In genomic region chr15:79545496-79545895, GRCm38 (mm10) we compare ENCODE assay signal across 7 mouse cellular contexts. TPM values are rescaled to one million over a fixed set of nuclear protein-coding genes. Genes with fewer than 3 reads are reported as not detected.
DNase-seq lines count a peak whose midpoint lies in the region; ATAC-seq and TF ChIP-seq lines count a peak whose summit lies in the region.

No protein-coding gene starts in this region.

- no peak for TF ChIP-seq POLR2A in limb, embryonic 14.5 days (IDR thresholded peaks at IDR 0.05; ENCODE audit: borderline replicate concordance, extremely low read depth, insufficient read depth, insufficient read length)

- peak overlapping the region; percentile 93 for H3K4me3 ChIP-seq in neural tube, embryonic 11.5 days (ENCODE audit: low read depth, low read length)
- H3K4me3 ChIP-seq in limb, embryonic 14.5 days (replicated peaks; ENCODE audit: low read length), result peak overlapping the region; percentile 69
- peak overlapping the region; percentile 95 for H3K4me3 ChIP-seq in stomach, embryonic 14.5 days (ENCODE audit: low read depth, low read length)

- H3K9me3 ChIP-seq in neural tube, embryonic 11.5 days (ENCODE audit: control insufficient read depth, low read length), result no peaks in the 10 kb centered on the region
- H3K9me3 ChIP-seq in limb, embryonic 14.5 days (ENCODE audit: control insufficient read depth, low read length), result no peaks in the 10 kb centered on the region
- no peaks in the 10 kb centered on the region for H3K9me3 ChIP-seq in stomach, embryonic 14.5 days (ENCODE audit: control insufficient read depth, low read depth, low read length)

- ATAC-seq in neural tube, embryonic 11.5 days (ENCODE audit: insufficient read depth, low FRiP score, low TSS enrichment), result no peak
- ATAC-seq in erythroid progenitor cell, adult 5-6 weeks (replicated peaks; ENCODE audit: low FRiP score, poor library complexity, severe bottlenecking), result 0 out of 2 replicates have a peak, but pooled peaks have one; percentile 32
- ATAC-seq in limb, embryonic 14.5 days (ENCODE audit: low FRiP score, low read depth), result no peak
- no peak for ATAC-seq in stomach, embryonic 14.5 days (ENCODE audit: insufficient number of reproducible peaks, insufficient read depth, low FRiP score, low read depth)

- 4% methylated on average over 3 of the region's 3 CpGs for WGBS in neural tube, embryonic 11.5 days
- WGBS in limb, embryonic 14.5 days, result 5% methylated on average over 3 of the region's 3 CpGs
- WGBS in stomach, embryonic 14.5 days, result 2% methylated on average over 3 of the region's 3 CpGs

- H3K27me3 ChIP-seq in neural tube, embryonic 11.5 days (ENCODE audit: control insufficient read depth, insufficient read depth, low read length), result no peaks in the 10 kb centered on the region
- H3K27me3 ChIP-seq in limb, embryonic 14.5 days (ENCODE audit: control insufficient read depth, insufficient read depth, low read length), result no peaks in the 10 kb centered on the region
- H3K27me3 ChIP-seq in stomach, embryonic 14.5 days (ENCODE audit: control insufficient read depth, insufficient read depth, low read length), result no peaks in the 10 kb centered on the region

- no peak for DNase-seq in neural tube, embryonic 11.5 days (ENCODE audit: low spot score)
- no peak for DNase-seq in neural tube, embryonic 10.5 days (ENCODE audit: extremely low spot score, low spot score)
- DNase-seq in limb, embryonic 14.5 days (ENCODE audit: low spot score), result no peak
- no peak for DNase-seq in MN1 (ENCODE audit: low spot score)
- no peak for DNase-seq in retina, embryonic 14.5 days (ENCODE audit: low spot score)

- H3K9ac ChIP-seq in neural tube, embryonic 11.5 days (ENCODE audit: low read length), result peak overlapping the region; percentile 99
- H3K9ac ChIP-seq in limb, embryonic 14.5 days (ENCODE audit: low read depth, low read length, severe bottlenecking), result peak overlapping the region; percentile 99
- peak overlapping the region; percentile 97 for H3K9ac ChIP-seq in stomach, embryonic 14.5 days (replicated peaks; ENCODE audit: low read depth, low read length)

- H3K36me3 ChIP-seq in neural tube, embryonic 11.5 days (ENCODE audit: control insufficient read depth, insufficient read depth, low read length), result peaks cover 19% of the 10 kb centered on the region
- peaks cover 42% of the 10 kb centered on the region for H3K36me3 ChIP-seq in limb, embryonic 14.5 days (ENCODE audit: control insufficient read depth, insufficient read depth, low read length)
- H3K36me3 ChIP-seq in stomach, embryonic 14.5 days (ENCODE audit: control insufficient read depth, insufficient read depth, low read length), result peaks cover 36% of the 10 kb centered on the region

- H3K4me1 ChIP-seq in neural tube, embryonic 11.5 days (ENCODE audit: control insufficient read depth, insufficient read depth, low read length), result peaks cover 9% of the 10 kb centered on the region
- H3K4me1 ChIP-seq in limb, embryonic 14.5 days (ENCODE audit: control insufficient read depth, insufficient read depth, low read length), result peaks cover 12% of the 10 kb centered on the region
- H3K4me1 ChIP-seq in stomach, embryonic 14.5 days (ENCODE audit: control insufficient read depth, insufficient read depth, low read length), result peaks cover 16% of the 10 kb centered on the region

- no peak overlapping the region; the same call in 1 of the 2 replicates for H3K27ac ChIP-seq in neural tube, embryonic 11.5 days (ENCODE audit: low read depth, low read length)
- H3K27ac ChIP-seq in limb, embryonic 14.5 days (replicated peaks; ENCODE audit: low read depth, low read length), result peak overlapping the region; percentile 99
- H3K27ac ChIP-seq in stomach, embryonic 14.5 days (ENCODE audit: low read length), result peak overlapping the region; percentile 99

- H3K4me2 ChIP-seq in neural tube, embryonic 11.5 days (ENCODE audit: low read depth), result peak overlapping the region; percentile 71
- peak overlapping the region; percentile 69 for H3K4me2 ChIP-seq in limb, embryonic 14.5 days (replicated peaks; ENCODE audit: low read depth, low read length, severe bottlenecking)
- H3K4me2 ChIP-seq in stomach, embryonic 14.5 days (replicated peaks; ENCODE audit: low read depth, low read length), result peak overlapping the region; percentile 80

RNA-seq across cellular contexts. Expression of gene Ddx17, which starts 1.0 kb away (rescaled TPM):
- 87.0 and 88.8 TPM in 2 replicates for polyA plus RNA-seq in neural tube, embryonic 11.5 days (2014; fragmentation: Nextera tagmentation; extraction: Ambion mirVana)
- total RNA-seq in erythroid progenitor cell, adult 5-6 weeks (2015; ENCODE audit: low replicate concordance), result 117 and 144 TPM in 2 replicates
- 145 and 216 TPM in 2 replicates for total RNA-seq in erythroid progenitor cell, adult 5-6 weeks (2017; ENCODE audit: low replicate concordance)
- 724 and 821 TPM in 2 replicates for polyA plus RNA-seq in limb, embryonic 14.5 days (2012; rRNA removed)
- 92.6 and 98.0 TPM in 2 replicates for polyA plus RNA-seq in limb, embryonic 14.5 days (2014; fragmentation: Nextera tagmentation; extraction: Ambion mirVana)
- polyA plus RNA-seq in stomach, embryonic 14.5 days (2014; fragmentation: Nextera tagmentation; extraction: Ambion mirVana), result 106 and 113 TPM in 2 replicates

RNA-seq across cellular contexts. Expression of gene Kdelr3, which starts 29.3 kb away (rescaled TPM):
- 12.1 and 16.9 TPM in 2 replicates for polyA plus RNA-seq in neural tube, embryonic 11.5 days (2014; fragmentation: Nextera tagmentation; extraction: Ambion mirVana)
- total RNA-seq in erythroid progenitor cell, adult 5-6 weeks (2015; ENCODE audit: low replicate concordance), result 1.1 TPM in 1 of 2 replicates, not detected in the other
- not detected in 2 replicates for total RNA-seq in erythroid progenitor cell, adult 5-6 weeks (2017; ENCODE audit: low replicate concordance)
- 143 and 171 TPM in 2 replicates for polyA plus RNA-seq in limb, embryonic 14.5 days (2012; rRNA removed)
- polyA plus RNA-seq in limb, embryonic 14.5 days (2014; fragmentation: Nextera tagmentation; extraction: Ambion mirVana), result 137 and 158 TPM in 2 replicates
- polyA plus RNA-seq in stomach, embryonic 14.5 days (2014; fragmentation: Nextera tagmentation; extraction: Ambion mirVana), result 82.3 and 83.9 TPM in 2 replicates

RNA-seq across cellular contexts. Expression of gene Kcnj4, which starts 40.5 kb away (rescaled TPM):
- polyA plus RNA-seq in neural tube, embryonic 11.5 days (2014; fragmentation: Nextera tagmentation; extraction: Ambion mirVana), result not detected in 2 replicates
- not detected in 2 replicates for total RNA-seq in erythroid progenitor cell, adult 5-6 weeks (2015; ENCODE audit: low replicate concordance)
- total RNA-seq in erythroid progenitor cell, adult 5-6 weeks (2017; ENCODE audit: low replicate concordance), result not detected in 2 replicates
- polyA plus RNA-seq in limb, embryonic 14.5 days (2012; rRNA removed), result 0.36 and 0.43 TPM in 2 replicates
- 0.08 TPM in 1 of 2 replicates, not detected in the other for polyA plus RNA-seq in limb, embryonic 14.5 days (2014; fragmentation: Nextera tagmentation; extraction: Ambion mirVana)
- not detected in 2 replicates for polyA plus RNA-seq in stomach, embryonic 14.5 days (2014; fragmentation: Nextera tagmentation; extraction: Ambion mirVana)

RNA-seq across cellular contexts. Expression of gene Dmc1, which starts 59.4 kb away (rescaled TPM):
- polyA plus RNA-seq in neural tube, embryonic 11.5 days (2014; fragmentation: Nextera tagmentation; extraction: Ambion mirVana), result 1.1 and 1.5 TPM in 2 replicates
- 15.5 TPM in 1 of 2 replicates, not detected in the other for total RNA-seq in erythroid progenitor cell, adult 5-6 weeks (2015; ENCODE audit: low replicate concordance)
- 1.0 TPM in 1 of 2 replicates, not detected in the other for total RNA-seq in erythroid progenitor cell, adult 5-6 weeks (2017; ENCODE audit: low replicate concordance)
- polyA plus RNA-seq in limb, embryonic 14.5 days (2012; rRNA removed), result 13.1 and 13.6 TPM in 2 replicates
- polyA plus RNA-seq in limb, embryonic 14.5 days (2014; fragmentation: Nextera tagmentation; extraction: Ambion mirVana), result 2.6 TPM in 2 replicates
- 2.8 and 3.8 TPM in 2 replicates for polyA plus RNA-seq in stomach, embryonic 14.5 days (2014; fragmentation: Nextera tagmentation; extraction: Ambion mirVana)
